Mouse (Mus musculus) liver, postnatal 0 days (tissue): ENCODE measurements at regions not wholly inside any gene's neighbourhood (a gene's known extent, or its start where the extent isn't known, plus 50 kb on each side); places are given as distances from the start of the nearest gene placed in this dataset.

ENCODE experiments used
- ATAC-seq: fragments of 200-750 bp; cut with Nextera tagmentation; 2 replicates; pipeline ENCODE4 v1.8.0; 2017; ENCODE audit warnings: mild to moderate bottlenecking, moderate library complexity
- DNase-seq: peaks from one replicate; pipeline ENCODE4 v3.0.0-alpha.2; 2016
- H3K27ac ChIP-seq: fragments of 300-500 bp; sonication (generic); 2 replicates; pipeline ENCODE4 v1.5.1; 2014; ENCODE audit warnings: antibody characterized with exemption, moderate library complexity, mild to moderate bottlenecking, low read depth
- H3K27me3 ChIP-seq: fragments of 300-500 bp; sonication (generic); 2 replicates; pipeline ENCODE4 v1.6.1; 2014; ENCODE audit warnings: low read length, control low read depth, mixed read lengths; ENCODE audit not compliant: insufficient read depth
- H3K36me3 ChIP-seq: fragments of 300-500 bp; sonication (generic); replicated peaks from 2 replicates; pipeline ENCODE4 v1.6.1; 2014; ENCODE audit warnings: mild to moderate bottlenecking, control low read depth, low read length, moderate library complexity, mixed read lengths; ENCODE audit not compliant: insufficient read depth
- H3K4me1 ChIP-seq: fragments of 300-500 bp; sonication (generic); 2 replicates; pipeline ENCODE4 v1.6.1; 2014; ENCODE audit warnings: antibody characterized with exemption, mild to moderate bottlenecking, control low read depth; ENCODE audit not compliant: insufficient read depth
- H3K4me2 ChIP-seq: fragments of 300-500 bp; sonication (generic); 2 replicates; pipeline ENCODE4 v1.6.1; 2014; ENCODE audit warnings: low read depth, mild to moderate bottlenecking, low read length, moderate library complexity, mixed read lengths
- H3K4me3 ChIP-seq: fragments of 300-500 bp; sonication (generic); 2 replicates; pipeline ENCODE4 v1.5.1; 2014; ENCODE audit warnings: low read depth, low read length
- H3K9ac ChIP-seq: fragments of 300-500 bp; sonication (generic); replicated peaks from 2 replicates; pipeline ENCODE4 v1.6.1; 2014; ENCODE audit warnings: mild to moderate bottlenecking, moderate library complexity
- H3K9me3 ChIP-seq: fragments of 300-500 bp; sonication (generic); 2 replicates; pipeline ENCODE4 v1.6.1; 2016; ENCODE audit warnings: mild to moderate bottlenecking, control low read depth, low read length, mixed read lengths
- CTCF ChIP-seq: sonication (generic); IDR thresholded peaks from 2 replicates; pipeline ENCODE4 v1.5.1; 2016; ENCODE audit warnings: antibody characterized with exemption, low read depth
- EP300 ChIP-seq: IDR thresholded peaks from 2 replicates; pipeline ENCODE4 v1.6.1; 2016; ENCODE audit warnings: antibody characterized with exemption, low read depth, mild to moderate bottlenecking
- WGBS: fragments of 180-500 bp; shearing (Covaris S2); extraction: QIAGEN DNeasy Blood & Tissue Kit; methylation state at CpG from one replicate; pipeline ENCODE4 v1.1.7; 2014; ENCODE audit not compliant: insufficient replicate concordance; 5-methylcytosine and 5-hydroxymethylcytosine counted together

DNA sequence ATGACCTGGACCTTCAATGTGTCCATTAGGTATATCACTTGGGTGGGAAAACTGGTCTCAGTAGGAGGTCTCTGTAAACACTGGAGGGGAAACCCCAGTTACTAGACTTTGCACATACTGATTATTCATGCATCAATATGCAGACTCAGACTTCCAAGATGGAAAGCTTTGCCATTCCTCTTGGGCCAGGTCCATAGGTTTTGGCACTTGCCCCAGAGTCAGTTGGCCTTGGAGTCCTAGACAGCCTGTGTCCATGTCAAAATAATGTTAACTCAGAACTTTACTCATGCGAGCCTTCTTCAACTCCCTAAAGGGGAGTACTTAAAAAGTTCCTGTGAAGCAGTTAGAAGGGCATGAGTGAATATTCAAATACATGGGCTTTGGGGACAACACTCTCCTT, 230.3 kb downstream of the Cxxc4 start:
- WGBS: 59% methylated on average over 1 of the region's 1 CpGs
- H3K27ac ChIP-seq: no peak overlapping the region
- H3K27me3 ChIP-seq: no peaks in the 10 kb centered on the region
- ATAC-seq (no peak), DNase-seq (no peak)
- TF ChIP-seq CTCF (no peak), EP300 (no peak)
- no peak overlapping the region for H3K4me2 ChIP-seq
- no peaks in the 10 kb centered on the region for H3K36me3 ChIP-seq
- H3K4me3 ChIP-seq: no peak overlapping the region
- no peak overlapping the region for H3K9ac ChIP-seq
- no peaks in the 10 kb centered on the region for H3K9me3 ChIP-seq
- no peaks in the 10 kb centered on the region for H3K4me1 ChIP-seq

- Histone ChIP-seq H3K9me3 (no peaks in the 10 kb centered on the region), H3K9ac (no peak overlapping the region), H3K4me3 (no peak overlapping the region), H3K27me3 (no peaks in the 10 kb centered on the region), H3K4me1 (no peaks in the 10 kb centered on the region), H3K36me3 (no peaks in the 10 kb centered on the region), H3K4me2 (no peak overlapping the region), H3K27ac (no peak overlapping the region)
- TF ChIP-seq EP300 (no peak), CTCF (no peak)
- DNase-seq: no peak
- 59% methylated on average over 2 of the region's 2 CpGs for WGBS
- ATAC-seq: no peak
These were observed 251.0 kb downstream of the Cxxc4 start for GRCm38 (mm10) chr3:134487280-134487679.

- 84% methylated on average over 5 of the region's 5 CpGs for WGBS
- ATAC-seq: no peak
- H3K36me3 ChIP-seq: no peaks in the 10 kb centered on the region
These were observed 253.8 kb downstream of the Cxxc4 start for GRCm38 (mm10) chr3:134489966-134490543.

GRCm38 (mm10) chr3:134509702-134510101, 273.4 kb downstream of the Cxxc4 start:
- Histone ChIP-seq H3K4me2 (no peak overlapping the region), H3K36me3 (no peaks in the 10 kb centered on the region), H3K27ac (no peak overlapping the region), H3K4me1 (no peaks in the 10 kb centered on the region), H3K9me3 (no peaks in the 10 kb centered on the region), H3K27me3 (no peaks in the 10 kb centered on the region), H3K4me3 (no peak overlapping the region), H3K9ac (no peak overlapping the region)
- DNase-seq: no peak
- TF ChIP-seq CTCF: no peak
- no peak for TF ChIP-seq EP300
- WGBS: 81% methylated on average over 6 of the region's 6 CpGs
- no peak for ATAC-seq

More at GRCm38 (mm10) chr3:134489966-134490543, 253.8 kb downstream of the Cxxc4 start:
- H3K4me1 ChIP-seq: no peaks in the 10 kb centered on the region
- H3K9me3 ChIP-seq: no peaks in the 10 kb centered on the region
- H3K4me2 ChIP-seq: no peak overlapping the region
- H3K27me3 ChIP-seq: no peaks in the 10 kb centered on the region
- no peak overlapping the region for H3K27ac ChIP-seq
- no peak overlapping the region for H3K4me3 ChIP-seq
- TF ChIP-seq EP300: no peak
- no peak for TF ChIP-seq CTCF
- DNase-seq: no peak
- no peak overlapping the region for H3K9ac ChIP-seq

GRCm38 (mm10) chr3:134525795-134526194, 289.5 kb downstream of the Cxxc4 start:
- H3K4me2 ChIP-seq: no peak overlapping the region
- no peak overlapping the region for H3K9ac ChIP-seq
- no peak overlapping the region for H3K27ac ChIP-seq
- no peak for ATAC-seq
- H3K27me3 ChIP-seq: no peaks in the 10 kb centered on the region
- TF ChIP-seq CTCF: no peak
- TF ChIP-seq EP300: no peak
- no peaks in the 10 kb centered on the region for H3K36me3 ChIP-seq
- H3K4me1 ChIP-seq: no peaks in the 10 kb centered on the region
- no peaks in the 10 kb centered on the region for H3K9me3 ChIP-seq
- 78% methylated on average over 5 of the region's 5 CpGs for WGBS
- no peak for DNase-seq
- no peak overlapping the region for H3K4me3 ChIP-seq

GRCm38 (mm10) chr3:134560144-134560543, 268.7 kb upstream of the Tacr3 start:
- Histone ChIP-seq H3K9me3 (no peaks in the 10 kb centered on the region; the same call in 1 of the 2 replicates), H3K27me3 (no peaks in the 10 kb centered on the region), H3K4me2 (no peak overlapping the region), H3K36me3 (no peaks in the 10 kb centered on the region), H3K4me1 (no peaks in the 10 kb centered on the region), H3K9ac (no peak overlapping the region), H3K27ac (no peak overlapping the region), H3K4me3 (no peak overlapping the region)
- 58% methylated on average over 2 of the region's 2 CpGs for WGBS
- TF ChIP-seq EP300 (no peak), CTCF (no peak)
- DNase-seq (no peak), ATAC-seq (no peak)

DNA sequence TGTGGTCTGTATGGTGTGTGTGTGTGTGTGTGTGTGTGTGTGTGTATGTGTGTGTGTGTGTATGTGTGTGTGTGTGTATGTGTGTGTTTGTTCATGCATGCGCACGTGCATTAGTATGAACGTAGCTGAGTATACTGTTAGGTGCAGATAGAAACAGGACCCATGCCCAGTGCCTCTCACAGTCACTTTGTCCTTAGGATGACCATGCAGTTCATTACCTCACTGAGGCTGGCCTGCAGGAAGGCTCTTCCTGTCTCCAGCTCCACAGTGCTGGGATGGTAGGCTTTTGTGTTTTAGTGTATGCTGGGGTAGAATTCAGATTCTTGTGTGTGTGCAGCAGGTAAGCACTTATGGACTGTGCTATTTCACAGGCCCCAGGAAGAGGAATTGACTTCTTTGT, 250.0 kb upstream of the Tacr3 start:
- H3K9ac ChIP-seq: no peak overlapping the region
- H3K36me3 ChIP-seq: no peaks in the 10 kb centered on the region
- no peak overlapping the region for H3K27ac ChIP-seq
- ATAC-seq (no peak), DNase-seq (no peak)
- H3K4me1 ChIP-seq: no peaks in the 10 kb centered on the region
- no peak overlapping the region for H3K4me2 ChIP-seq
- TF ChIP-seq CTCF (no peak), EP300 (no peak)
- no peaks in the 10 kb centered on the region for H3K9me3 ChIP-seq
- H3K4me3 ChIP-seq: no peak overlapping the region
- no peaks in the 10 kb centered on the region for H3K27me3 ChIP-seq
- 71% methylated on average over 3 of the region's 3 CpGs for WGBS
